Mouse (Mus musculus): ENCODE measurements around the gene Tmem231.

Tmem231 gene

GRCm38 (mm10) chr8:111905500-111906121 lies 28.1 kb downstream of the Tmem231 start:
- DNase-seq (ENCODE audit: low spot score): no peak

GRCm38 (mm10) chr8:111902080-111902479 lies 31.6 kb downstream of the Tmem231 start:
- no peak for DNase-seq (ENCODE audit: low spot score)

- no peak for DNase-seq (ENCODE audit: low spot score)
Observed at GRCm38 (mm10) chr8:111898586-111898985, 35.1 kb downstream of the Tmem231 start.

GRCm38 (mm10) chr8:111894955-111895354 lies 38.7 kb downstream of the Tmem231 start:
- no peak for DNase-seq (ENCODE audit: low spot score)

- no peak for DNase-seq (ENCODE audit: low spot score)
Observed at GRCm38 (mm10) chr8:111892615-111893014, 41.1 kb downstream of the Tmem231 start.

GRCm38 (mm10) chr8:111891983-111892382 lies 41.7 kb downstream of the Tmem231 start:
- DNase-seq (ENCODE audit: low spot score): no peak

- DNase-seq (ENCODE audit: low spot score): no peak
Observed at GRCm38 (mm10) chr8:111890911-111891303, 42.8 kb downstream of the Tmem231 start.

GRCm38 (mm10) chr8:111889931-111890910 lies 43.5 kb downstream of the Tmem231 start:
- DNase-seq (ENCODE audit: low spot score): no peak

GRCm38 (mm10) chr8:111888091-111888650 lies 45.5 kb downstream of the Tmem231 start:
- peak; percentile 34 for DNase-seq (ENCODE audit: low spot score)

- no peak for DNase-seq (ENCODE audit: low spot score)
Observed at GRCm38 (mm10) chr8:111887479-111887878, 46.2 kb downstream of the Tmem231 start.

GRCm38 (mm10) chr8:111883615-111884014 lies 50.1 kb downstream of the Tmem231 start:
- DNase-seq (ENCODE audit: low spot score): no peak

GRCm38 (mm10) chr8:111881591-111881990 lies 52.1 kb downstream of the Tmem231 start:
- peak; percentile 29 for DNase-seq (ENCODE audit: low spot score)

- DNase-seq (ENCODE audit: low spot score): no peak
Observed at GRCm38 (mm10) chr8:111877711-111878110, 56.0 kb downstream of the Tmem231 start.

- peak; percentile 97 for DNase-seq (ENCODE audit: low spot score)
Observed at GRCm38 (mm10) chr8:111876355-111876948, 57.2 kb downstream of the Tmem231 start, which contains the start of gene Tmem170. Gene Tmem170 (minus strand): TSS chr8:111876750.

GRCm38 (mm10) chr8:111875758-111876157 lies 57.9 kb downstream of the Tmem231 start:
- no peak for DNase-seq (ENCODE audit: low spot score)

- DNase-seq (ENCODE audit: low spot score): no peak
Observed at GRCm38 (mm10) chr8:111871278-111871677, 62.4 kb downstream of the Tmem231 start.

GRCm38 (mm10) chr8:111870379-111870778 lies 63.3 kb downstream of the Tmem231 start:
- no peak for DNase-seq (ENCODE audit: low spot score)

GRCm38 (mm10) chr8:111868664-111869063 lies 65.0 kb downstream of the Tmem231 start:
- DNase-seq (ENCODE audit: low spot score): no peak

GRCm38 (mm10) chr8:111865857-111866256 lies 67.8 kb downstream of the Tmem231 start:
- no peak for DNase-seq (ENCODE audit: low spot score)

- DNase-seq (ENCODE audit: low spot score): no peak
Observed at GRCm38 (mm10) chr8:111865130-111865852, 68.4 kb downstream of the Tmem231 start.

- no peak for DNase-seq (ENCODE audit: low spot score)
Observed at GRCm38 (mm10) chr8:111864648-111865047, 69.0 kb downstream of the Tmem231 start.

GRCm38 (mm10) chr8:111863280-111863679 lies 70.4 kb downstream of the Tmem231 start:
- no peak for DNase-seq (ENCODE audit: low spot score)

All from ovary, postnatal 36 days (tissue).